Mouse (Mus musculus): ENCODE results near the gene Pald1. TPM values are rescaled to one million over a fixed set of nuclear protein-coding genes. Genes with fewer than 3 reads are reported as not detected.

Gene Pald1
- total RNA-seq (2018; cell fraction: chromatin; rRNA removed): 1 to 10 TPM in 8 of 26 experiments, under 1 TPM in 15, not detected in 3; 0.15 to 3.0 (median 0.77) TPM
- under 1 TPM; 0.14 to 0.61 (median 0.29) TPM for total RNA-seq (2018; cell fraction: cytosol; rRNA removed)
- 10 to 100 TPM in 1 of 26 experiments, 1 to 10 TPM in 3, under 1 TPM in 20, not detected in 2; 0.18 to 14.4 (median 0.57) TPM for total RNA-seq (2018; cell fraction: nucleus; rRNA removed)
- polyA plus RNA-seq (2018): 0.13 to 6.3 TPM (median 0.63 TPM) in 3 replicates

- WGBS (ENCODE audit: missing documents): under 1% methylated on average over 60 of the region's 60 CpGs
- H3K36me3 ChIP-seq (ENCODE audit: inconsistent target): no peaks in the 10 kb centered on the region
These were observed at the start of gene Pald1 for GRCm38 (mm10) chr10:61383021-61383714. Gene Pald1, minus strand, starts transcription at chr10:61383530.

DNA sequence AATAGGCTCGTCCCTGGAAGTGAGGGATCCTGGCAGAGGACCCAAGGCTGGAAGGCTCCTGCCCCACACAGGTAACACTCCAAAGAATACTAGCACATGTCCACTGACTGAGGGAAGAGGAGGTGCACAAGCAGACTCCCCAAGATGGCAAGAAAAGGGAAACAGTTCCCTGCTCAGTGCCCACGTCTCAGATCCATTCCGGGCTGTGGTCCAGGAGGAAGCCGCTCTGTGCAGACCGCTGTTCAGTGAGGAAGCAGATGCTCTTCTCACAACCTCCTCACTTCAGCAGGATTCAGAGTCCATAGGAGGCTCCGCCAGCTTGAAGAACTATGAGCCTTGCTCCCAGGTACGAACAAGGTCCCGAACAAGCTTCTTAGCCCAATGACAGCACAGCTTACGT, 48.0 kb upstream of the Pald1 start:
- Histone ChIP-seq H3K79me2 (ENCODE audit: inconsistent target) (peaks cover 10% of the 10 kb centered on the region), H3K4me3 (ENCODE audit: inconsistent target) (no peak overlapping the region), H3K36me3 (ENCODE audit: inconsistent target) (peaks cover 56% of the 10 kb centered on the region), H3K27ac (no peak overlapping the region)
- 93% methylated on average over 9 of the region's 9 CpGs for WGBS (ENCODE audit: missing documents)

More at GRCm38 (mm10) chr10:61383021-61383714, at the start of gene Pald1:
- Histone ChIP-seq H3K79me2 (ENCODE audit: inconsistent target) (peaks cover 4% of the 10 kb centered on the region; the same call in 1 of the 2 replicates), H3K27ac (no peak within 1 kb of the TSS), H3K4me3 (ENCODE audit: inconsistent target) (peak within 1 kb of the TSS; percentile 10; the same call in 1 of the 2 replicates)

DNA sequence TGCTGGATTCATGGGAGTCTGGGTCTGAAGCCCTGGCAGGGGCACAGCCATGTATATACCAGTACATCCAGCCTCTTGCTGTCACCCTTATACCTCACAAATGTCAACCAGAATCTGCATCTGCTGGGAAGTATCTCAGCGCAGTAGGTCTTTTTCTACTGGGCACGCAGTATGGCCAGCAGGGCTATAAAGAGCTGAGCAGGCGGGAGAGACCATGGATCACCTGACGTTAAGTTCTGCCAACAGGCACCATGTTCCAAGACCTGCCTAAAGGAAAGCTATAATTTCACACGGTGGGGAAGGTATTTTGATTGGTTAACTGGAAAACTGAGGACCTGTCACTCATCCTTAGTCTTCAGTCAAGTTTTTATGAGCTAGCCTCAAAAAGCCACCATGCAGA, 45.7 kb upstream of the Pald1 start:
- 99% methylated on average over 5 of the region's 5 CpGs for WGBS (ENCODE audit: missing documents)
- no peak overlapping the region for H3K4me3 ChIP-seq (ENCODE audit: inconsistent target)
- no peaks in the 10 kb centered on the region for H3K79me2 ChIP-seq (ENCODE audit: inconsistent target)
- no peak overlapping the region for H3K27ac ChIP-seq
- H3K36me3 ChIP-seq (ENCODE audit: inconsistent target): peaks cover 42% of the 10 kb centered on the region

DNA sequence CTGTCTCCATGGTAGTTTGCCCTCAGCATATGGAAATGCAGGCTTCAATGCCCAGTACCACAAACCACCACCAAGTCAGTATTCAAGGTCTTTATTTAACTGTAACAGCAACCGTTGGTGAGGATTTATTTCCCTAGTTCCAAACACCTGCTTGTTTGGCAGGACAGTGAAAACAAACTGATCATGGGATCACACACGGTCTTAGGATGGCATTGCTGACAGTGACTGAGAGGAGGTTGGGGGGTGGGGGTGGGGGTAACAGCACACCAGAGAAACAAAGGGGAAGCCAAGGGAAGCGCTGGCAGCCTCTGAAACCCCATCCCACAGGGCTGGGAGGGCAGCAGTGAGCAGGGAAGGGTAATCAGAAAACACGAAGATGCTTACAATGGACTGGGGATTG, 45.1 kb upstream of the Pald1 start:
- no peak overlapping the region for H3K27ac ChIP-seq
- no peaks in the 10 kb centered on the region for H3K79me2 ChIP-seq (ENCODE audit: inconsistent target)
- peaks cover 36% of the 10 kb centered on the region for H3K36me3 ChIP-seq (ENCODE audit: inconsistent target)
- no peak overlapping the region for H3K4me3 ChIP-seq (ENCODE audit: inconsistent target)
- 80% methylated on average over 4 of the region's 4 CpGs for WGBS (ENCODE audit: missing documents)

DNA sequence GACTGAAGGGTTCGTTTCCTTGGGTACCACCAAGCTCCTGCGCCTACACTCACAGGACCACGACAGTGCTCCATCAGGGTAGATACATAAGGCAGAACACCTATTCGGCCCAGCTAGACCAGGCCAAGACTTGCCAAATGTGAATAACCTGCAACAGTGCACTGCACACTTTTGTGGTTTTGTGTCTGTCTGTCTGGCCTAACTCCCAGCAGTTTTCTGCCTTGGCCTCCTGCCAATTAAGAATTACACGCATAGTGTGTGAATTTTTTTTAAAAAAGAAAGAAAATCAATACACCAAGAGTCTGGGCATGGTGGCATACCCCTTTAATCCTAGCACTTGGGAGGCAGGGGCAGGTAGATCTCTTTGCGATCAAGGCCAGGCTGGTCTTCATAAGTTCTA, 44.6 kb upstream of the Pald1 start:
- H3K27ac ChIP-seq: no peak overlapping the region
- H3K36me3 ChIP-seq (ENCODE audit: inconsistent target): peaks cover 31% of the 10 kb centered on the region
- no peaks in the 10 kb centered on the region for H3K79me2 ChIP-seq (ENCODE audit: inconsistent target)
- H3K4me3 ChIP-seq (ENCODE audit: inconsistent target): no peak overlapping the region
- WGBS (ENCODE audit: missing documents): 81% methylated on average over 6 of the region's 6 CpGs

DNA sequence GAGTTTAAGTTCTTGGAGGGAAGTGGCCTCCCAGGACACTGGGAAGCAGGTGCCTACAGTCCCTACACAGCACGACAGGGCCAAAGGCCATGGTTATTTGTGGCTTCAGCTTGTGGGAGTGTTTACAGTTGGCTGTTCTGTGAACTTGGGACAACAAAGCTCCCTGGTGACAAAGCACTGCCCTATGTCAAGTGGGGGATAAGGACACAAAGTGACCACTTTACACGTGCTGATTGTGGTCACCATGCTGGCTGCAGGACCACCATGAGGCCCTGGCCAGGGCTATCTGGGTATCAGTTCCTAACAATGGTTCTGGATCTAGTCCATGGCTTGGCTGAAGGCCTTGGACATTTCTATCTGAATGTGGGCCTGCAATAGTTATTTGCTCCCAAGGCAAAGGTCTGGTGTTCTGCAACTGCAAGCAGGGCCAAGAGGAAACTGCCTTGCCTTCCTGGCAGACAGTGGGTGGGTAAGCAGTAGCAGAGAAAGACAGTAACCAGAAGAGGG, 43.0 kb upstream of the Pald1 start:
- H3K27ac ChIP-seq: no peak overlapping the region

DNA sequence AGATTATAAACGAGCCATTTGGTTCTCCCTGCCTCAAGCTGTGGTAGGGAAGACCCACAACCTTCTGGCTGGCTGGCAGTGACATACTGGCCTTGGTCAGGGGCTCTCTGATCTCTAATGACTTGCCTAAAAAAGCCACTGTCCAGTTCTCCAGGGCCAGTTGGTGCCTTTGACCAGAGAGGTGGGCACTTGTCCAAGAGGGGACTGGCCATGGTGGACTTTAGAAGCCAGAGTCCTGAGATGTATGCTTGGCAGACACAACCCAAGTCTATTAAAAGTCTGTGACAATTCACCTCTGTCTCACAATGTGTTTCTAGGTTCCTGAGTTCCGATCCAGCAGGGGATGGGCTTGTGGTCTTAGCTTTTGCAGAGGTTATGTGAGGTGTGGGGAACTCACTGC, 41.7 kb upstream of the Pald1 start:
- Histone ChIP-seq H3K4me3 (ENCODE audit: inconsistent target) (no peak overlapping the region), H3K27ac (no peak overlapping the region), H3K36me3 (ENCODE audit: inconsistent target) (peaks cover 5% of the 10 kb centered on the region; the same call in 1 of the 2 replicates), H3K79me2 (ENCODE audit: inconsistent target) (no peaks in the 10 kb centered on the region)
- 72% methylated on average over 2 of the region's 2 CpGs for WGBS (ENCODE audit: missing documents)

More for the DNA sequence above, 43.0 kb upstream of the Pald1 start:
- peaks cover 17% of the 10 kb centered on the region; the same call in 1 of the 2 replicates for H3K36me3 ChIP-seq (ENCODE audit: inconsistent target)
- 52% methylated on average over 2 of the region's 2 CpGs for WGBS (ENCODE audit: missing documents)
- H3K79me2 ChIP-seq (ENCODE audit: inconsistent target): no peaks in the 10 kb centered on the region
- no peak overlapping the region for H3K4me3 ChIP-seq (ENCODE audit: inconsistent target)

DNA sequence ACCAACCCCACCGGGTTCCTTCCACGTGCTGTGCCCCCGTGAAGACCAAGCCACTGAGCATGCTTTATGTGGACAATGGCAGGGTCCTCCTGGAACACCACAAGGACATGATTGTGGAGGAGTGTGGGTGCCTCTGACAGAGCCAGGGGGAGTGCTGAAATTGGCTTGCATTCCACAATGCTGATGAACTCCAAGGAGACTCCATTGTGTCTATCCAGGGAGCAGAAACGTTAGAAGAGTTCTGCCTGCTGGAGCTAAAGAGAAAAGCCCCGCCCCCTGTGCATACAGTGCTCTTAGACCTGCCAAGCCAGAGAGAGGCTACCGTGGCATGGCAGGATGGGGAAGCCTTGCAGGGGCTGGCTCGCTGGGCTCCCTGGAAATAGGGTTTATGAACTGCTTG, 41.2 kb upstream of the Pald1 start:
- Histone ChIP-seq H3K4me3 (ENCODE audit: inconsistent target) (no peak overlapping the region), H3K27ac (no peak overlapping the region), H3K79me2 (ENCODE audit: inconsistent target) (no peaks in the 10 kb centered on the region), H3K36me3 (ENCODE audit: inconsistent target) (no peaks in the 10 kb centered on the region; the same call in 1 of the 2 replicates)
- 9% methylated on average over 7 of the region's 7 CpGs for WGBS (ENCODE audit: missing documents)

- no peaks in the 10 kb centered on the region for H3K36me3 ChIP-seq (ENCODE audit: inconsistent target)
- H3K27ac ChIP-seq: no peak overlapping the region
- H3K79me2 ChIP-seq (ENCODE audit: inconsistent target): no peaks in the 10 kb centered on the region
- no peak overlapping the region for H3K4me3 ChIP-seq (ENCODE audit: inconsistent target)
- WGBS (ENCODE audit: missing documents): 72% methylated on average over 10 of the region's 10 CpGs
These were observed 40.0 kb upstream of the Pald1 start for GRCm38 (mm10) chr10:61423289-61423688.

- WGBS (ENCODE audit: missing documents): 55% methylated on average over 12 of the region's 12 CpGs
- Histone ChIP-seq H3K79me2 (ENCODE audit: inconsistent target) (no peaks in the 10 kb centered on the region), H3K4me3 (ENCODE audit: inconsistent target) (no peak overlapping the region), H3K36me3 (ENCODE audit: inconsistent target) (no peaks in the 10 kb centered on the region), H3K27ac (no peak overlapping the region)
These were observed 39.5 kb upstream of the Pald1 start for GRCm38 (mm10) chr10:61422861-61423260.

- Histone ChIP-seq H3K4me3 (ENCODE audit: inconsistent target) (no peak overlapping the region), H3K27ac (no peak overlapping the region), H3K79me2 (ENCODE audit: inconsistent target) (no peaks in the 10 kb centered on the region), H3K36me3 (ENCODE audit: inconsistent target) (no peaks in the 10 kb centered on the region)
- WGBS (ENCODE audit: missing documents): 53% methylated on average over 4 of the region's 4 CpGs
These were observed 36.7 kb upstream of the Pald1 start for GRCm38 (mm10) chr10:61420011-61420410.

- H3K79me2 ChIP-seq (ENCODE audit: inconsistent target): no peaks in the 10 kb centered on the region
- no peak overlapping the region for H3K27ac ChIP-seq
- 24% methylated on average over 23 of the region's 24 CpGs for WGBS (ENCODE audit: missing documents)
- H3K36me3 ChIP-seq (ENCODE audit: inconsistent target): no peaks in the 10 kb centered on the region
- no peak overlapping the region for H3K4me3 ChIP-seq (ENCODE audit: inconsistent target)
These were observed 35.8 kb upstream of the Pald1 start for GRCm38 (mm10) chr10:61419146-61419545.

DNA sequence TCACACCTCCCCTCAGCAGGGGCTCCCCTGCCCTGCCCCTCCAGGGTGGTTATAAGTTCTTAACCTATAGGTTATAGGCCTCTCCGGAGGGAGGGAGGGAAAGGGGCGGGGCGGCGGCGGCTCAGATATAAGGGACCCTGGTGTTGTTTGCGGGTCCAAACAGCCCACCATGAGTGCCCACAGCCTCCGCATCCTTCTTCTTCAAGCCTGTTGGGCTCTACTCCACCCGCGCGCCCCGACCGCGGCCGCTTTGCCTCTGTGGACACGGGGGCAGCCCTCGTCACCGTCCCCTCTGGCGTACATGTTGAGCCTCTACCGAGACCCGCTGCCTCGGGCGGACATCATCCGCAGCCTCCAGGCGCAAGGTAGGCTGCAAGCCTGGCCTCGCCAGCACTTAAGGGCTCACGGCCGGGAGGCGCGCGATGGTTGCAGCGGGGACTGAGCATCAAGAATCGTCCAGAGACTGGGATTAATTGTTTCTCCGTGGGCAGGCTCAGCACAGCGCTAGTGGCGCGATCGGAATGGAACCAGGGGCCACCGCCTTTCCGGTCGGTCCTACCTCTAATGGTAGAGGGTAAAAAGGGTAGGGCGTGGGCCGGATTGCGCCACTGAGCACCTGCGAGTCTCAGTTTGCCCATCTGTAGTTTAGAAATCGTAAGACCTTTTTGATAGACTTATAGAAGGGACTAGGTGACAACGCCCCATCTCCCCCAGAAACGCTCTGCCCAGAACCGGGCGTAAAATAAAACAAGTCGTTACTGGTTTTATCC, 35.0 kb upstream of the Pald1 start:
- Histone ChIP-seq H3K79me2 (ENCODE audit: inconsistent target) (no peaks in the 10 kb centered on the region), H3K27ac (no peak overlapping the region), H3K36me3 (ENCODE audit: inconsistent target) (no peaks in the 10 kb centered on the region), H3K4me3 (ENCODE audit: inconsistent target) (no peak overlapping the region)
- 6% methylated on average over 50 of the region's 50 CpGs for WGBS (ENCODE audit: missing documents)

DNA sequence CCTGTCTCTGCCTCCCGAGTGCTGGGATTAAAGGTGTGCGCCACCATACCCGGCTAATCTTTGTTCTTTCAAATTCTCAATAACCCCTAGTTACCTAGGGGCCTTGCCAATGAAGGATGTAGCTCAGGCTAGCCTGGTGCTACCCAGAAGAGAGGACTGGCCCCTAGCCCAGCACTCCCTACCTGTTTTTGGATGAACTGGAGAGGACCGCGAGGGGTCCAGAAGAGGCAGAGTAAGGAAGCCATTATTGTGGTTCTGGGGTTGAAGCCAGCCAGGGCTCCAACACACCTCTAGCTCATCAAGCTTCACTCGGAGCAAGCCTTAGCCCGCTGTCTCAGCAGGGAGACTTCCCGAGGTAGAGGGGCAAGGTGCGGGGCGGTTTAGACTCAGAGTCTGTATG, 34.3 kb upstream of the Pald1 start, which contains the start of gene Nodal:
TSS of gene Nodal (plus strand) at position 301 of the 400 bp plus-strand sequence.
- Histone ChIP-seq H3K4me3 (ENCODE audit: inconsistent target) (no peak within 1 kb of the TSS), H3K79me2 (ENCODE audit: inconsistent target) (no peaks in the 10 kb centered on the region), H3K36me3 (ENCODE audit: inconsistent target) (no peaks in the 10 kb centered on the region), H3K27ac (no peak within 1 kb of the TSS)
- 41% methylated on average over 10 of the region's 10 CpGs for WGBS (ENCODE audit: missing documents)
